Mouse (Mus musculus) bone marrow macrophage, adult 2 months (primary cell): ENCODE measurements around the gene Klhl24.

ENCODE experiments used
- CTCF ChIP-seq: IDR thresholded peaks from 2 replicates; pipeline ENCODE4 v1.5.1; 2012; ENCODE audit warnings: low read depth, mild to moderate bottlenecking, low read length, moderate library complexity
- POLR2A ChIP-seq: IDR thresholded peaks from 2 replicates; pipeline ENCODE4 v1.6.1; 2012; ENCODE audit warnings: mild to moderate bottlenecking, low read depth, low read length, borderline replicate concordance

GRCm38 (mm10) chr16:20095966-20096365 lies 1.4 kb upstream of the Klhl24 start:
- TF ChIP-seq CTCF: peak; percentile 13; the same call in 1 of the 2 replicates
- TF ChIP-seq POLR2A: no peak
